Mouse (Mus musculus) NIH3T3 (cell line): Measurements from ENCODE around the gene Exog.
A peak's percentile ranks its signal among the peaks of the same experiment; 100 is the strongest.

ENCODE experiments used
- DNase-seq: peaks from one replicate; pipeline ENCODE4 v3.0.0-alpha.2; 2012; ENCODE audit warnings: low read depth

Gene Exog

DNA sequence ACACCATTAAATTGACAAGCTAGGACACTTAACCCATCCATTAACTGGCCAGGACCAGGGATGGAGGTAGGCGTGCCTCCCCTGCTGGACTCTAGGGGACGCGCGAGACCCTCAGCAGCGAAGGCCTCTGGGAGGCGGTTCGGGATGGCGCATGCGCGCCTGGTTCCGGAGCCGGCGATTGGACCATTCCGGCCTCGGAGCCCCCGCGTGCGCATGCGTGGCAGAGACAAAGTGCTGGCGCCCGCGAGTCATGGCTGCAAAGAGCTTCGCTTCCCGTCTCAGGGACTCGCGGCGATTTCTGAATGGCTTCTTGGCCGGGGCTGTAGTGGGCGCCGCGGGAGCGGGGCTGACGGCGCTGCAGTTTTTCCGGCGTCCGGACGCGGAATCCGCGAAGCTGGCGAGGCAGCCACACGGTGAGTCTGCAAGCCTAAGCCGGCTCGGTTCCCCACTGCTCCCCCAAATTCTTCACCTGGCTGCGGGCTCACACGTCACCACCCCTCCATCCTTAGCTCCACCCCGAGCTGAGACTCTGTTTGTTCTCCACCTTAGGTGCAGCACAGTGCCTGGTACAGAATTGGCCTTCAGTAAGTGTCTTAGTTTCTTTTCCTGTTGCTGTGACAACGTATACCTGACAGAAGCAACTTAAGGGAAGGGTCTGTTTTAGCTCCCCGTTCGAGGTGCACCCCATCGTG lies at the start of gene Exog:
TSS of gene Exog (plus strand) at position 206 of the 692 bp plus-strand sequence.
- DNase-seq: peak; percentile 98

GRCm38 (mm10) chr9:119401351-119401750 lies 43.4 kb upstream of the Exog start:
- DNase-seq: peak; percentile 66

DNA sequence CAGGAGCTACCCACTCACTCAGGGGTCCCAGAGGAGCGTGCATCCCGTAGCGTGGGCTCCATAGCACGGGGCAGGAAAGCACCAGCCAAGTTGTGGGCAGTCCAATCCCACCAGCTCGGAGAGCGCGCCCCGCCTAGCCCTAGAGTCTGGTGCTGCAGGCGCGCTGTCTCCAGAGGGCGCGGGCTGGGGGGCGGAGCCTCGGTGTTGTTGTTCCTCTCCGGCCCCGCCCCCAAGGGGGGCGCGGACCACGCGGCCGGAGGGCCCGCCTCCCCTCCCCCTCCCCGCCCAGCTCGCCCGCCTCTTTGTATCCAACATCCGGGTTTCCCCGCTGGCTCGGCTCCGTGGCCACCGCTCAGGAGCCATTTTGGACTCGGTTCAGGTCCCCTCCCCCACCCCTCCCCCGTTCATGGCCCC lies 42.9 kb upstream of the Exog start, which contains the start of gene Acvr2b:
TSS of gene Acvr2b (plus strand) at position 318 of the 414 bp plus-strand sequence.
- DNase-seq: peak; percentile 97

- peak; percentile 62 for DNase-seq
Measured at GRCm38 (mm10) chr9:119402253-119403235, 42.2 kb upstream of the Exog start.

DNA sequence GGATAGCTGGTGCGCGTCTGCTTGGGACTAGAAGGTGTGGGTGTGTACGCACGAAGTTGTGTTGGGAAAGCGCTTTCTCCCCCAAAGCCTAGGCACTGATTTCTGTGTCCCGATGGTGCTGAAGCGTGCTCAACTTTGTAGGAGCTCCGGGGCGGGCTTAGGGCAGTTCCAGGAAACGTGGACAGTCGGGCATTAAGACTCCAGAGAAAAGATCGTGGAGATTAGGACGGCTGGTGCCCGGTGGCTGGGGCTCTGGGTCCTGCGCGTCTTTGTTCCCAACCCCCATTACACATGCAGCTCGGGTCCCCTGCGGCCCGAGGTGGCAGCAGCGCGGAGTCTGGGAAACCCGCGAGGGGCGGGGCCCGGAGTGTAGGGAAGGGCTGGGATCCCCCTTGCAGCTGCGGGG lies 41.5 kb upstream of the Exog start:
- peak; percentile 10 for DNase-seq

DNA sequence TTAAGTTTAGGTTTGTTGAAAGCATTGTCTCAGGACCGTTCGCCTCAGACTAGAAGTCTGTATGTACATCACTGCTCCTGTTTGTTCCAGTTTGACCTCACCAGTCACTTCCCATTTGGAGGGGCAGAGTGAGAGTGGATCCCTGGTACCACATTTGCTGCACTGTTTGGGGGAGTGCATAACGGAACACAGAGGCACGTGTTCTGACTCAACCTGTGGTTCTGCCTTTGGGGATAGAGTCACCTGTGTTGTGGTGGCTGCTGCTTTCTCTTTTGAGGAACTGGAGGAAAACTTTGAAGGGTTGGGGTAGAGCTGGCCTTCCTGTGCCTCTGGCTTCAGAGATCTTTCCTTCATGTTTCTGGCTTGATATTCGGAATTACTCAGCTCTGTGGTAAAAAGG lies 40.7 kb upstream of the Exog start:
- no peak for DNase-seq

GRCm38 (mm10) chr9:119407884-119408283 lies 36.9 kb upstream of the Exog start:
- no peak for DNase-seq

DNA sequence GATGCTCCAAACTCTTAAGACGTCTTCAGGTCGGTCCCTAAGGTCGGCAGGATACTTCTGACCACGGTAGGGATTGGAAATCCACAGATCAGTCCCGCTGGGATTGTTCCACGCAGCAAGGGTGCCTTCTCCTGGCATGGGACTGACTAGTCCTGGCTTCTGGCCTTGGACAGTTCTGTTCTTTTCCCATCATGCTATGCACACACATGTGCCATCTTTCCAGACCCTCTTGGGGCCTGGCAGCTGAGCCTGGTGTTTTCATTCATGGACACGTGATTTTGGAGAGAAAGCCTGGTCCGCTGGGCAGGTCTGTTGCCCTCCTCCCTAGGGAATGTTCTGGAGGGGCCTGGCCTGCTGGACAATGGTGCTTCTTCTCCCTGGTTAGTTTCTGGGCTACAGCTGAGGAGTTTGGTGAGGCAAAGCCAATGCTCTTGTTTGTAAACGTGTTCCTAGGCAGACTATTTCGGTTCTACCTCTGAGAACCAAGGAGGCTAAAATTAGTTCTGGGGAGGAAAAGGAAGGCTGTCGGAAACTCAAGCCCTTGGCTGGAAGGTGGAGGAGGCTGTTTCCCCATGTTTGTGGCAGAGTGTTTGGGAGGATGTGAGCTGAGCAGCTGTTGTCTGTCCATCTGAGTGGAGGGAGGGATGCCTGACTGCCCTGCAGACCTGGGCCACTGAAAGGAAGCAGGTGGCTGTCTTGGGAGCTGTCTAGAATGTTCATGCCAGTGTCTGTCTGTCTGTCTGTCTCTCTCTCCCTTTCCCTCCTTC lies 35.7 kb upstream of the Exog start:
- DNase-seq: no peak

GRCm38 (mm10) chr9:119409864-119410263 lies 34.9 kb upstream of the Exog start:
- DNase-seq: no peak

DNA sequence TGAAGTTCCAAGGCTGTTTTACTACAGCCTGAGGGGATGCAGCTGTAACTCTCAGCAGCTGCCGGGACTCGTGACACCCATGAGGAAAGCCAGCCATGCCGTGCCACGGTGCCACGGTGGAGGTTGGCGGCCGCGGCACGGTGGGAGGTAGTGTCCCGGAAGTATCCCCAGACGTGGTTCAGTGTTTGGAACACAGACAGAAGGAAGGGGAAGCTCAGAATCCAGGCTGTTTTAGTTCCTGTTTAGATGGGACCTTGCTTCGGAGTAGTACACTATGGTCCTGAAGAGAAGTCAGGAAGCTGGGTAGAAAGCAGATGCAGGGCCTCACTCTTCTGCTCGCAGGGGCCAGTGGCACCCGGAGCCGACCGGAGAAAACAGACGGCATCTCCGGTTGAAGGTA lies 26.7 kb upstream of the Exog start:
- DNase-seq: no peak

DNA sequence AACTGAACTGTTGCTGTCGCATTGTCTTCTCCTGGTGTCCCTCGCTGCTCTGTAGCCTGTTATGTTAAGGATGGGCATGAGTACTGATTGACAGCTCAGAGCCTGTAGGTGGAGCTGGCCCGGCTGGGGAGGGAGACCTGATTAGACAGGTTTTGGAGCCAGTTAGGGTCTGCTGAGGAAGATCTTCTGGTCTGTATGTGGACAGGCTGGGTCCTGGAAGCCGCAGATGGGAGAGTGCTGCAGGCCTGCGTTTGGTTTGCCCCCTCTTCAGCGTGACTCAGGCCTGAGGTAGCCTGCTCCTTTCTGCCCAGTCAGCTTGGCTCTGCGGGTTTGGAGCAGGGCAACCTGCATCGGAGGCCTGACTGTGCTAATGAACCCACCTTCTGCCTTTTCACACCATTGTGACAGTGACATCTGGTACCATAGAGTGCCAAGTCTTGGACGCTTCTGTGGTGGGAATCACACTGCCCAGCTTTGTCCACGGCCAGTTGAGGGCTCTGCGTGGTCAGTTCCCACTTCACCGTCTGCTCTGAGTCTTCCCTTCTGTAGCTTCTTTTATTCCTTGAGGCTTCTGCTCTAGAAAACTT lies 24.8 kb upstream of the Exog start:
- DNase-seq: no peak

DNA sequence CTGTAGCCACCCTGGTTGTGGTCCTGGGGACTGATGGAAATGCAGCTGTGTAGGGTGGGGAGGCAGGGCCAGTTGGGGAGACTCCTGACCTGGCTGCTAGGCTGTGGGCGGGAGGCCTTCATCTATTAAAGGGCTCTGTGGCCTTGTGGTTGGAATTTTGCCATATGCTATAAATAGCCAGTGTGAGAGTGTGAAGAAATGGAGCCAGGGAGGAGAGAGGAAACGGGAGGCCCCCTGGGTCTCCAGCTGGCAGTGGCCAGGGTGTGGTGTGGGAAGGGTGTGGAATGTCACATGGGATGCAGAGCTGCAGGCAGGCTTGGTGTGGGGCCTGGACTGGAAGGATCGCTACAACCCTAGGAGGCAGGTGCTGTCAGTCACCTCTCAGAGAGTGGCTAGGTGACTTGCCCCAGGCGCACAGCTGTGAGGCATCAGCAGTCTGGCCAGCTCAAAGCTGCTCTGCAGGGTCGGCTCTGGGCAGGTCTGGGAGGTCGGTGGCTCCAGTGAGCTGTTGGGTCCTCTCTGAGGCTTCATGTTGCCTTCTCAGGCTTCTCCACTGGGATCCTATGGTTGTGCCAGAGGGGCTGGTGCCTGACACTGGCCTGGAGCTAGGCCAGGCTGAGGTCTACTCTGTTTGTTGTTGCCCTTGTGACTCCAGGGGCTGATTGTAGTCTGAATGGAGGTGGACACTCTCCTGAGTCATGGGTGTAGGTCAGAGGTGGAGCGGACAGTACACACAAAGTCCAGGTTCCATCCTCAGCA lies 19.3 kb upstream of the Exog start:
- peak; percentile 85 for DNase-seq

GRCm38 (mm10) chr9:119425976-119426415 lies 18.7 kb upstream of the Exog start:
- no peak for DNase-seq

DNA sequence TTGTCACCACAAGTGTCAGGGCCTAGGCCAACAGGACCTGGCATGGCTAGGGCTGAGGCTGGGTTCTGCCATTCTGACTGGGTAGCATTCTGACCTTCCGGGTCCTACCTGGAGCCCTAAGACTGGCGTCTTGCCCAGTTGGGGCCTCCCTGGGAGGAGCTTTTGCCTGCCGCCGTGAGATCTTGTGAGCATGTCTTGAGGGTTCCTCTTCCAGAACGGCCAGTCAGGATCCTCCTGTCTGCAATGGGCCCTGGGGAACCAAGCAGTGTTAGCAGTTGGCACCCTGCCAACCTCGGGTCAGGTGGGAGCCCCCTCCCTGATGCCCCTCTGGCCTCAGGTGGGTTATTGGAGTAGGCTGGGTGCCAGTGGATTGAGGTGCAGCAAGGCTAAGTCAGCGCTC lies 18.3 kb upstream of the Exog start:
- no peak for DNase-seq

- peak; percentile 89 for DNase-seq
Measured at GRCm38 (mm10) chr9:119430311-119430710, 14.4 kb upstream of the Exog start.

- no peak for DNase-seq
Measured at GRCm38 (mm10) chr9:119435855-119436254, 8.9 kb upstream of the Exog start.

GRCm38 (mm10) chr9:119438065-119438464 lies 6.7 kb upstream of the Exog start:
- DNase-seq: no peak

GRCm38 (mm10) chr9:119438498-119439000 lies 6.2 kb upstream of the Exog start:
- peak; percentile 10 for DNase-seq

- DNase-seq: no peak
Measured at GRCm38 (mm10) chr9:119445737-119446136, 994 bp downstream of the Exog start.

GRCm38 (mm10) chr9:119455967-119456366 lies 11.2 kb downstream of the Exog start:
- DNase-seq: no peak

- DNase-seq: no peak
Measured at GRCm38 (mm10) chr9:119457122-119457521, 12.4 kb downstream of the Exog start.
